Mouse (Mus musculus) limb, embryonic 11.5 days (tissue): ENCODE measurements around the gene 2810004N23Rik. TPM values are rescaled to one million over a fixed set of nuclear protein-coding genes. Genes with fewer than 3 reads are reported as not detected.

Experiments
- ATAC-seq: fragments of 200-750 bp; cut with Nextera tagmentation; 2 replicates; pipeline ENCODE4 v1.8.0; 2017; ENCODE audit warnings: low read depth; ENCODE audit not compliant: insufficient number of reproducible peaks, low FRiP score, low TSS enrichment
- DNase-seq: peaks from one replicate; pipeline ENCODE4 v3.0.0-alpha.2; 2015; ENCODE audit warnings: low spot score
- H3K27ac ChIP-seq: fragments of 300-500 bp; sonication (generic); replicated peaks from 2 replicates; pipeline ENCODE4 v1.5.1; 2014; ENCODE audit warnings: low read depth, mild to moderate bottlenecking, low read length
- H3K27me3 ChIP-seq: fragments of 300-500 bp; sonication (generic); 2 replicates; pipeline ENCODE4 v1.6.1; 2014; ENCODE audit warnings: mild to moderate bottlenecking, low read length, mixed read lengths; ENCODE audit not compliant: control insufficient read depth, insufficient read depth
- H3K36me3 ChIP-seq: fragments of 300-500 bp; sonication (generic); 2 replicates; pipeline ENCODE4 v1.6.1; 2014; ENCODE audit warnings: mild to moderate bottlenecking, low read length, moderate library complexity, mixed read lengths; ENCODE audit not compliant: control insufficient read depth, insufficient read depth
- H3K4me1 ChIP-seq: fragments of 300-500 bp; sonication (generic); 2 replicates; pipeline ENCODE4 v1.6.1; 2014; ENCODE audit warnings: low read length, mixed read lengths; ENCODE audit not compliant: control insufficient read depth, insufficient read depth
- H3K4me2 ChIP-seq: fragments of 300-500 bp; sonication (generic); 2 replicates; pipeline ENCODE4 v1.6.1; 2014; ENCODE audit warnings: low read depth, mild to moderate bottlenecking, moderate library complexity; ENCODE audit not compliant: severe bottlenecking
- H3K4me3 ChIP-seq: fragments of 300-500 bp; sonication (generic); 2 replicates; pipeline ENCODE4 v1.5.1; 2014; ENCODE audit warnings: low read depth, low read length
- H3K9ac ChIP-seq: fragments of 300-500 bp; sonication (generic); 2 replicates; pipeline ENCODE4 v1.6.1; 2014; ENCODE audit warnings: mild to moderate bottlenecking, low read length
- H3K9me3 ChIP-seq: fragments of 300-500 bp; sonication (generic); 2 replicates; pipeline ENCODE4 v1.6.1; 2016; ENCODE audit warnings: low read length; ENCODE audit not compliant: control insufficient read depth
- WGBS: fragments of 180-500 bp; shearing (Covaris S2); extraction: QIAGEN DNeasy Blood & Tissue Kit; methylation state at CpG from one replicate; pipeline ENCODE4 v1.1.7; 2014; 5-methylcytosine and 5-hydroxymethylcytosine counted together
- polyA plus RNA-seq: library from polyadenylated mRNA; unstranded; fragments of >200 nt; fragmentation: Nextera tagmentation; extraction: Ambion mirVana; gene quantifications from 2 replicates; pipeline ENCODE4 v1.2.1, GENCODE M21; 2014

Gene 2810004N23Rik
- polyA plus RNA-seq, 1 experiment from 2014 or later: 58.9 TPM

DNA sequence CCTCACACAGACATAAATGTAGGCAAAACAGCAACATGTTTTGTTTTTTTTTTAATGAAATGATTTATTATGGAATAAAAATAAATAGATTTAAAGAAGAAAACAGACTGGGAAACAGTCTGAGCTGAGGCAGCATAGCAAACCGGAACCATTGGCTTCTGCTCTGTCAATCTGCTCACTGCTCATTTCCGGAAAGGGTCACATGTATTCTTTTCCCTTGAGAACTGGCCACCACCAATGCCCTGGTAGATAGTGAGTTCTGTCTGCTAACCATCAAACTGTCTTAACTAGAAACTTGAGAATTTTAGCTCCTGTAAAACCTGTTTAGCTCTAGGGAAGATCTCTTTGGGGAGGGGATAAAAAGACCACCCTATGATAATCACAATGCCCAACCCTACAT lies 26.0 kb downstream of the 2810004N23Rik start:
- ATAC-seq (no peak), DNase-seq (no peak)
- Histone ChIP-seq H3K27ac (no peak overlapping the region), H3K4me3 (no peak overlapping the region), H3K4me1 (0 out of 2 replicates have a peak, but pooled peaks cover 4% of the 10 kb centered on the region), H3K9ac (no peak overlapping the region), H3K4me2 (no peak overlapping the region), H3K36me3 (peaks cover 26% of the 10 kb centered on the region), H3K9me3 (no peaks in the 10 kb centered on the region), H3K27me3 (no peaks in the 10 kb centered on the region)
- WGBS: 93% methylated on average over 2 of the region's 2 CpGs

DNA sequence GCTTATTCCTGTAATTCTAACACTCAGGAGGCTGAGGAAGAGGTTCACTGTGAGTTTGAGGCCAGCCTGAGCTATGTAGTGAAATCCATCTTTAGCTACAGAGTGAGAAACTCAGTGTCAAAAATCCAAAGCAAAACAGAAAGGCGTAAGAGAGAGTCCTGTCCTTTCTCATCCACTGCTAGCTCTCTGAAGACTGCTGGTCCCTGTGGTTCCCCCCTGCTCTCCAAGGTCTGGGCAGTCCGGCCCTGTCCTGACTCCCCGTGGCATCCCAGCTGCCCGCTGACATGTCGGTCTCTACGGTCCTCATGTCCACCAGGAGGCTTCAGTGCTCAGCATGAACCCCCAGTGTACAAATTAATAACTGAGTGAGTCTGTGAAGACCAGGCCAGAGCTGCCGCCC lies 26.6 kb downstream of the 2810004N23Rik start:
- ATAC-seq (no peak), DNase-seq (no peak)
- Histone ChIP-seq H3K4me3 (no peak overlapping the region), H3K27ac (no peak overlapping the region), H3K4me1 (0 out of 2 replicates have a peak, but pooled peaks cover 4% of the 10 kb centered on the region), H3K4me2 (no peak overlapping the region), H3K36me3 (peaks cover 26% of the 10 kb centered on the region), H3K9ac (no peak overlapping the region), H3K9me3 (no peaks in the 10 kb centered on the region), H3K27me3 (no peaks in the 10 kb centered on the region)
- 84% methylated on average over 7 of the region's 7 CpGs for WGBS

DNA sequence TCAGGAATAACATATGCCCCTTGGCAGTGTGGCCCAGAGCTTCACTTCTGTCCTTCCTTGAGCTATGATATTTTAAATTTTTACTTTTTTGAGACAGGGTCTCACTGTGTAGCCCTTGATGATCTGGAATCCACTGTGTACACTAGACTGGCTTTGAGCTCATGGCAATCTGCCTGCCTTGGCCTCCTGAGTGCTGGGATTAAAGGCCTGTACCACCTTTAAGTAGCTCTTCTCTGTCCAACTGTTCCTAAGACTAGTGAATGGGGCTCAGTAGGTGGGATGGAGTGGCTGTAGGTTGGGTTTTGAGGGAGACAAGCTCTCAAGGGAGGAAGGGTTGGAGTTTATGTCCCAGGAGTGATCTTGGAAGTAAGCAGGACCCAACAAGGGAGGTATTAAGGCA lies 27.1 kb downstream of the 2810004N23Rik start:
- Histone ChIP-seq H3K4me1 (0 out of 2 replicates have a peak, but pooled peaks cover 4% of the 10 kb centered on the region), H3K36me3 (peaks cover 23% of the 10 kb centered on the region), H3K27ac (no peak overlapping the region), H3K4me3 (no peak overlapping the region), H3K9me3 (no peaks in the 10 kb centered on the region), H3K9ac (no peak overlapping the region), H3K27me3 (no peaks in the 10 kb centered on the region), H3K4me2 (no peak overlapping the region)
- ATAC-seq (no peak), DNase-seq (no peak)

DNA sequence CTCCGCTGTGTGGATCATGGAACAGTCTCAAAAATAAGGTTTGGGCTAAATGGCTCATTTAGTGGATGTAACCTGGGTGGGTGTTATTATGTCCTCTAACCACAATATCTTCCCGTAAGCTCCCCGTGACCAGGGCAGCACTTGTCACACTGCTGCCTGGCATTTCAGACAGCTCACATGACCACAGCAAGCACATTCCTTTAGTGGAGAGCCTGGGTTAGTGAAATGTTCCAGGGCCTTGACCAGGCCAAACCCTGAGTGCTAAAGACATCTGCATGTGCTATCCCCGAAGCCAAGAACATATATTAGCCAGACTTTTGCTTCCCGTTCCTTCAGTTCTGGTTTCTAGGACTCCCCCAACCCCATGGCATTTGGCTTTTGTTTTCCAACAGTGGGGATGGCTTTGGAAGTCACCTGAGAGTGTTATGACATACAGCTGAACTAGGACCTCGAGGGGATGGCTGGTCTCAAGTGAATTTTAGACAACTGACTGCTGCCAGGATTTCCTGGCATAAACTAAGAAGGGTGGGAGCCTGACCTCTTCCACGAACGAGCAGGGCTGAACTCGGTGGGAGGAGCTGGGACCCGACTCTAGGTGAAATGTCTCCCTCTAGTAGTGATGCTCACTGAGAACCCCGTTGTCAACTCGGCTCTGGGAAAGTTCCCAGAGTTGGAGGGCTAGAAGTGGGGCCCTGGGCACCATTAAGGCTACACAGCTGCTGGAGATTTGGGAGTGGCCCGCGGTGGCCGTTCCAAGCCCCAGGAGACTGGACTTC lies 29.3 kb downstream of the 2810004N23Rik start:
- no peak for ATAC-seq
- H3K4me3 ChIP-seq: no peak overlapping the region

DNA sequence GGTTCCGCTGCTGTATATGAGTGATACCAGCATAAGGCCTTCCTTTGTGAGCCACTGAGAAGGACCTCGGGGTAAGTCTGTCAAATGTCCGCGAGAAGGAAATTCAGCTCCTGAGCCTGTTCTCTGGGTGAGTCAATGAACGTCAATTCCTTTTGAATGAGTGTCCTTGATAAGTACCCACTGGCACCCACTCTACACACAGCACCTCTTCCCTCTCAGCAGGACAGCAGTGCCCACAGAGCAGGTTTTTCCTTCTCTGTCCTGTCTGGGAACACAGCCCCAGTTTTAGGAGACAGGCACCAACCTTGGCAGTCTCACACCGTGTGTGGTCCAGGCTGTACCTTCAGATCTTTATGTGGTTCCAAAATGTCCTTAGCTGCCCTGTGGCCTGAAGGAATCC lies 31.0 kb downstream of the 2810004N23Rik start:
- H3K36me3 ChIP-seq: no peaks in the 10 kb centered on the region
- H3K9me3 ChIP-seq: no peaks in the 10 kb centered on the region
- ATAC-seq (no peak), DNase-seq (no peak)
- H3K4me1 ChIP-seq: 0 out of 2 replicates have a peak, but pooled peaks cover 4% of the 10 kb centered on the region
- H3K4me3 ChIP-seq: no peak overlapping the region
- H3K9ac ChIP-seq: no peak overlapping the region
- no peak overlapping the region for H3K4me2 ChIP-seq
- H3K27me3 ChIP-seq: no peaks in the 10 kb centered on the region
- 90% methylated on average over 6 of the region's 6 CpGs for WGBS
- H3K27ac ChIP-seq: no peak overlapping the region

More for the DNA sequence above, 29.3 kb downstream of the 2810004N23Rik start:
- no peak overlapping the region for H3K9ac ChIP-seq
- no peaks in the 10 kb centered on the region for H3K27me3 ChIP-seq
- H3K4me2 ChIP-seq: peak overlapping the region; percentile 25; the same call in 1 of the 2 replicates
- 0 out of 2 replicates have a peak, but pooled peaks cover 4% of the 10 kb centered on the region for H3K4me1 ChIP-seq
- DNase-seq: no peak
- 39% methylated on average over 15 of the region's 15 CpGs for WGBS
- no peak overlapping the region; the same call in 1 of the 2 replicates for H3K27ac ChIP-seq
- H3K36me3 ChIP-seq: peaks cover 7% of the 10 kb centered on the region; the same call in 1 of the 2 replicates
- H3K9me3 ChIP-seq: no peaks in the 10 kb centered on the region

DNA sequence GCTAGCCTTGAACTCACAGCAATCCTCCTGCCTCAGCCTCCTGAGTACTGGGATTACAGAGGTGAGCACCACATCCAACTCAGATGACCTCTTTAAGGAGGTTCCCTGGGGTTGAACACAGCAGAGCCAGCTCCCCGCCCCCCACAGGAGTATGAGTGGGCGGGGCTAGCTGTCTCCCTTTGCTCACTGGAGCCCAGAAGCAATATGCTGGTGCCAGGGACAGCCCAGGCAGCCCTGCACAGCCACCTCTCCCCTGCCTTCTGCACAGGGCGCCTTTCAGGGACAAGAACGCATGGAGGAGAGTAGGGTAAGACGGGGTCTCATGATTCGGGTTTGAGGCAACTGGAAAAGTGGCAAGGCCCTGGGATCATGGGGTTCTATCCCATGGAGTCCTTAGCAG lies 31.4 kb downstream of the 2810004N23Rik start:
- H3K4me3 ChIP-seq: no peak overlapping the region
- no peaks in the 10 kb centered on the region for H3K27me3 ChIP-seq
- no peaks in the 10 kb centered on the region for H3K36me3 ChIP-seq
- no peak for DNase-seq
- no peak overlapping the region for H3K4me2 ChIP-seq
- no peak overlapping the region for H3K9ac ChIP-seq
- 66% methylated on average over 6 of the region's 6 CpGs for WGBS
- no peak overlapping the region for H3K27ac ChIP-seq
- 0 out of 2 replicates have a peak, but pooled peaks cover 4% of the 10 kb centered on the region for H3K4me1 ChIP-seq
- H3K9me3 ChIP-seq: no peaks in the 10 kb centered on the region
- ATAC-seq: no peak

DNA sequence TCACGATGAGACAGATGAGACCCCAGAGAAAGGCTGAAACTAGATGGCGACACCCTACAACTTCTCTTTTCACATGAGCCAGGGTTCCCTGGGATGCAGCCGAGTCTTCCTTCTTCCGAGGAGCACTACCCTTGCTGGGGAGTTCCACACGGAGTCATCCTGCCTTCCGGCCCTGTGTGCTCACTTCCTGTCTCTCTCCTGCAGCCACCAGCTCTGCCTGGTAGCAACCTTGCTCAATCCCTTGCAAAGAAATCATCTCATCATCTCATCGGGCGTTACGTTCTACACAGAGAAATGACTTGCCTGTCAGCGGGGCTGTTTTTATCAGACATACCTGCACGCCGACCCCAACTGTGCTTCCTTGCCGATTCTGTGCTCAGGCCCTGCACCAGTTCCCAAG lies 32.9 kb downstream of the 2810004N23Rik start:
- no peaks in the 10 kb centered on the region for H3K9me3 ChIP-seq
- no peaks in the 10 kb centered on the region for H3K27me3 ChIP-seq
- H3K27ac ChIP-seq: no peak overlapping the region
- H3K9ac ChIP-seq: no peak overlapping the region
- no peak overlapping the region for H3K4me3 ChIP-seq
- H3K36me3 ChIP-seq: no peaks in the 10 kb centered on the region
- H3K4me1 ChIP-seq: 0 out of 2 replicates have a peak, but pooled peaks cover 4% of the 10 kb centered on the region
- DNase-seq: no peak
- 85% methylated on average over 13 of the region's 13 CpGs for WGBS
- ATAC-seq: no peak
- no peak overlapping the region for H3K4me2 ChIP-seq

DNA sequence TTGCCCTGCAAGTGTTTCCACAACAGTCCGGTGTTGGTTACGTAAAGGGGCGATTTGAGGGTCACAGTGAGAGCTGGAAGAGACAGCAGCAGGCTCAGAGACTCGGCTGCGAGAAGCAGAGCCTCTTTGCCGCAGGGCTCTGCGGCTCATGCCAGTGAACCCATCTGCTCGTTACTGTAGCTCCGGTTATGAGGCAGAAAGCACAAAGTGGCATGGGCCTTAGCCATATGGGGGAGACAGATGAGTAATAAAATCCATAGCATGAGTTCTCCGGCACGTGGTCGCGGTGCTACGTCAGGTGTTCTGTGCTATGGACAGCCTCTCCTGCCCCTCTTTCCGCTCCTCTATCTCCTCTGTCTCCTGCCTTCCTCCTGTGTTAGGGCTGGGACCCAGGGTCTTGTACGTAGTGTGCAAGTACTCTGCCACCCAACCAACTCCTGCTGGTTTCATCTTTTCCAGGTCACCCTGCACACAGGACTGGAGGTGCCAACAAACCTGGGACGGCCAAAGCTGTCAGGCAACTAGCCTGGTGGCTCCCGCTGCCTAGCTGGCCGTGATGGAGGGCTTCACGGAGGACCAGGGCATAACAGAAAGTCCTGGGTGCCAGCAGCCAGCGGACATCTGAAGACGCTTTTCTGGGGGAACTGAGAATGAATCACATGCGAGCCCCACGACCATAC lies 34.2 kb downstream of the 2810004N23Rik start:
- no peak for ATAC-seq
- Histone ChIP-seq H3K4me3 (no peak overlapping the region), H3K4me1 (no peaks in the 10 kb centered on the region), H3K9ac (no peak overlapping the region), H3K4me2 (no peak overlapping the region), H3K27me3 (no peaks in the 10 kb centered on the region), H3K27ac (no peak overlapping the region), H3K36me3 (no peaks in the 10 kb centered on the region), H3K9me3 (no peaks in the 10 kb centered on the region)
- no peak for DNase-seq
- 82% methylated on average over 24 of the region's 24 CpGs for WGBS
